Mouse (Mus musculus) embryonic fibroblast, embryonic 13.5 days (primary cell): ENCODE results near the gene Camk1d.

ENCODE experiments used
- CTCF ChIP-seq: IDR thresholded peaks from 2 replicates; pipeline ENCODE4 v1.5.1; 2011; ENCODE audit warnings: mild to moderate bottlenecking, control low read depth, low read length, moderate library complexity, borderline replicate concordance; ENCODE audit not compliant: insufficient read depth
- POLR2A ChIP-seq: IDR thresholded peaks from 2 replicates; pipeline ENCODE4 v1.6.1; 2011; ENCODE audit warnings: low read depth, mild to moderate bottlenecking, control low read depth, low read length, moderate library complexity

GRCm38 (mm10) chr2:5561446-5561845 lies 152.9 kb downstream of the Camk1d start:
- TF ChIP-seq POLR2A (no peak), CTCF (no peak)
